Mouse (Mus musculus) kidney, embryonic 16.5 days (tissue): ENCODE data around the gene Arsk. TPM values are rescaled to one million over a fixed set of nuclear protein-coding genes. Genes with fewer than 3 reads are reported as not detected.

Experiments used
- ATAC-seq: fragments of 200-750 bp; cut with Nextera tagmentation; 2 replicates; pipeline ENCODE4 v1.8.0; 2017; ENCODE audit warnings: moderate TSS enrichment; ENCODE audit not compliant: low FRiP score, low TSS enrichment
- H3K27ac ChIP-seq: fragments of 300-500 bp; sonication (generic); 2 replicates; pipeline ENCODE4 v1.5.1; 2014; ENCODE audit warnings: low read length
- H3K27me3 ChIP-seq: fragments of 300-500 bp; sonication (generic); 2 replicates; pipeline ENCODE4 v1.6.1; 2014; ENCODE audit warnings: low read length, control low read depth, mixed read lengths; ENCODE audit not compliant: insufficient read depth
- H3K36me3 ChIP-seq: fragments of 300-500 bp; sonication (generic); 2 replicates; pipeline ENCODE4 v1.6.1; 2014; ENCODE audit warnings: low read length, control low read depth, mixed read lengths; ENCODE audit not compliant: insufficient read depth
- H3K4me1 ChIP-seq: fragments of 300-500 bp; sonication (generic); 2 replicates; pipeline ENCODE4 v1.6.1; 2014; ENCODE audit warnings: low read length, control low read depth, mixed read lengths; ENCODE audit not compliant: insufficient read depth
- H3K4me2 ChIP-seq: fragments of 300-500 bp; sonication (generic); replicated peaks from 2 replicates; pipeline ENCODE4 v1.6.1; 2014; ENCODE audit warnings: low read depth, low read length
- H3K4me3 ChIP-seq: fragments of 300-500 bp; sonication (generic); 2 replicates; pipeline ENCODE4 v1.5.1; 2014; ENCODE audit warnings: mild to moderate bottlenecking, low read length
- H3K9ac ChIP-seq: fragments of 300-500 bp; sonication (generic); replicated peaks from 2 replicates; pipeline ENCODE4 v1.6.1; 2014; ENCODE audit warnings: low read length
- H3K9me3 ChIP-seq: fragments of 300-500 bp; sonication (generic); 2 replicates; pipeline ENCODE4 v1.6.1; 2016; ENCODE audit warnings: low read length, control low read depth
- WGBS: fragments of 180-500 bp; shearing (Covaris S2); extraction: QIAGEN DNeasy Blood & Tissue Kit; methylation state at CpG from one replicate; pipeline ENCODE4 v1.1.7; 2014; 5-methylcytosine and 5-hydroxymethylcytosine counted together
- polyA plus RNA-seq: library from polyadenylated mRNA; unstranded; fragments of >200 nt; fragmentation: Nextera tagmentation; extraction: Ambion mirVana; gene quantifications from 2 replicates; pipeline ENCODE4 v1.2.1, GENCODE M21; 2015

Gene Arsk
- 11.0 and 11.1 TPM in 2 replicates for polyA plus RNA-seq

DNA sequence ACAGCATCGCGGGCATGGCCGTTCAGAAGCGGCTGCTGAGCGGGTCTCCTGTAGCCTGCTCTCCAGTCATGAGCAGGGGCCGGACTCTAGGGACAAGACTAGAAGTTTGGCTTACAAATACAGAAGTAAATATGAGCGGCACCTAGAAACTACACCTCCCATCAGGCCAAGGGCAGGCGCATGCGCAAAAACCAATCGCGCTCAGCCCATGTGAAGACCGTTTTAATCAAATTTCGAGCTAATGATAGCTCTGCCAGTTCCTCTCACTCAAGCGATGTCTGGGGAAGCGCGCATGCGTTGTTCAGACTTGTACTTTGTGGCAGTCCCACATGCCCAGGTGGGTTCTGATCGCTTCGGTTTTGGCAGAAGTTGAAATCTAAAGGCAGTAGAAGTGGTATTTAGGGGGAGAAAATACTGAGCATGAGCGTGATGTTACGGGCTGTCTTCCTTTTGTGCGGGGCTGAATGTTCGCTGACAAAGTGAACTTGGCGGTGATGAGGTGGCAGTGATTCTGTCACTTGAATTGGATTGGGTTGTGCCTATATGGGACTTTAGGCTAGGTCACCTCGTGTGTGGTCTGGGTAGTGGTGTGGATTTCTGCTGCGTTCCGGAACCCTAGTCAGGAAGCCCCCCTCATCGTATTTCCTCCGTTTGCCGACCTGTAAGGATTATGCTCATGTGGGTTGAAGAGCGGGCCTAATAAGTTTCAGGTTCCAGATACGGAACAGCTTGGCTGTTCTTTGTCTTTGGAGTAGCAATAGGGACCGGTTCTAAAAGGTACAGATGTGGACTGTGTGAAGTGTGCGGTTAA, at the start of gene Arsk, which contains the start of gene Ttc37:
Gene Arsk, minus strand, starts transcription at position 168 of the 811 bp plus-strand sequence.
Gene Ttc37, plus strand, starts transcription at position 242 of the 811 bp plus-strand sequence.
- Histone ChIP-seq H3K9ac (peak within 1 kb of the TSS; percentile 82), H3K4me3 (peak within 1 kb of the TSS; percentile 83), H3K27me3 (no peaks in the 10 kb centered on the region), H3K9me3 (no peaks in the 10 kb centered on the region), H3K27ac (peak within 1 kb of the TSS; percentile 89), H3K4me1 (peaks cover 4% of the 10 kb centered on the region; the same call in 1 of the 2 replicates), H3K4me2 (peak within 1 kb of the TSS; percentile 69), H3K36me3 (peaks cover 11% of the 10 kb centered on the region; the same call in 1 of the 2 replicates)
- under 1% methylated on average over 34 of the region's 34 CpGs for WGBS
- peak; percentile 97 for ATAC-seq

DNA sequence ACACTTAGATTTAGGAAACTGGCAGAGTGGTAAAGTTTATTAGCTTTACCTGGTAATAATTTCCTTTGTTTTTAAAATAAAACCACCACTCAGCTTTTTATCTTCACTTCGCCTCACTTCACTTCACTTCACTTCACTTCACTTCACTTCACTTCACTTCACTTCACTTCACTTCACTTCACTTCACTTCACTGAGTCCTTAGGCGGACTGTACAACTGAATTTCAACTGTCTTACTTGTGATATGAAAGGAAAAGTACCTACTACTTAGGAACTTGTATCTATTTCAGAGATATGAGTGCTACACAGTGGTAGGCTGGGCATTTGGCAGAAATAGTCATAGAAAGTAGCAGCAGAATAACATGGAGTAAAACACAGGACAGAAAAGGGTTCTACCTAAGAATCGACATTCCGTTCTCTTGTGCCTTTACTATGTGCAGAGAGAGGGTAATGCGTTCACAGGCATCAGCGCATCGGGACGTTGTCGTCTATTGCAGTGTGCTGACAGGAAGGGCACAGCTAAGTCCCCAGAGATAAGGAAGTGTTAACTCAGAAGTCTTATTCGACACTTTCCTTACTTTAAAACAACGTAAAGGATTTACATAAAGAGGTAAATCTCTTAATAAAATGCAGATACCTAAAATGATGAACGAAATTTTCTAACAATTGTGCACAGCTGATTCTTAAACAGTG, 42.8 kb upstream of the Arsk start:
- Histone ChIP-seq H3K27ac (no peak overlapping the region), H3K4me3 (no peak overlapping the region), H3K4me1 (no peaks in the 10 kb centered on the region), H3K36me3 (peaks cover 15% of the 10 kb centered on the region), H3K9ac (no peak overlapping the region), H3K4me2 (no peak overlapping the region), H3K27me3 (no peaks in the 10 kb centered on the region), H3K9me3 (no peaks in the 10 kb centered on the region)
- no peak for ATAC-seq
- WGBS: 70% methylated on average over 12 of the region's 12 CpGs

DNA sequence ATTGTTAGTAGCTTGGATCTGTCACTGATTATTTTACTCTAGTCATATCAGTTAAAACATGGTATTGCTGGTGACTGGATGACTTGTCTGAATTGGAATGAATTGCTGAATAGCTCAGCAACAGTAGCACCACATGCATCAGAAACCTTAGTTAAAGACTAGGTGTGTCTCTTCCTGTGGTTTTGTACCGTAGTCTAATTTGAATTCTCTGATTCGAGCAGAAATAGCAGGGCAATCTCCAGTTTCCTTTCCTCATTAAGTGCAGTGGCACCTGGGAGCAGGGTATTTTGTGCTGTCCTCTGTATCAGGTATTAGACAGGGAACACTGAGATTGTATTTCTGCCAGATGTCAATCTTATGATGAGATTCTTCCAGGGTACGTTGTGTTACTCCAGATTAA, 40.4 kb upstream of the Arsk start:
- Histone ChIP-seq H3K27ac (no peak overlapping the region), H3K27me3 (no peaks in the 10 kb centered on the region), H3K9me3 (no peaks in the 10 kb centered on the region), H3K4me1 (no peaks in the 10 kb centered on the region), H3K9ac (no peak overlapping the region), H3K4me2 (no peak overlapping the region), H3K36me3 (peaks cover 24% of the 10 kb centered on the region; the same call in 1 of the 2 replicates), H3K4me3 (no peak overlapping the region)
- no peak for ATAC-seq
- 86% methylated on average over 3 of the region's 3 CpGs for WGBS

DNA sequence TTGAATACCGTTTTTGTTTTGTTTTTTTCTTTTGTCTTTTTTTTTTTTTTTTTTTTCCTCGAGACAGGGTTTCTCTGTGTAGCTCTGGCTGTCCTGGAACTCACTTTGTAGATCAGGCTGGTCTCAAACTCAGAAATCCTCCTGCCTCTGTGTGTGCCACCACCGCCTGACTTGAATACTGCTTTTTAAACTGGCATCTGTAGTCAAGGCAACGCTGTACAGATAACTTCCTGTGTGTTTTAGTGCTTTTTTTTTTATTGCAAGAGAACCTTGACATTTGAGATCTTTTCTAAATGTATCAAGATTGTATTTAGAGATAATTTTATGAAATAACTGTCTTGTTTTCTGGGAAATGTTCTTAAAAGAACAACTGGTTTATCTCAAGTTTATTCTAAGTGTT, 34.0 kb upstream of the Arsk start:
- no peak overlapping the region for H3K4me3 ChIP-seq
- WGBS: 91% methylated on average over 4 of the region's 4 CpGs
- H3K36me3 ChIP-seq: peaks cover 35% of the 10 kb centered on the region
- H3K9me3 ChIP-seq: no peaks in the 10 kb centered on the region
- no peaks in the 10 kb centered on the region for H3K27me3 ChIP-seq
- no peaks in the 10 kb centered on the region for H3K4me1 ChIP-seq
- no peak overlapping the region for H3K9ac ChIP-seq
- no peak for ATAC-seq
- H3K4me2 ChIP-seq: no peak overlapping the region
- no peak overlapping the region for H3K27ac ChIP-seq

DNA sequence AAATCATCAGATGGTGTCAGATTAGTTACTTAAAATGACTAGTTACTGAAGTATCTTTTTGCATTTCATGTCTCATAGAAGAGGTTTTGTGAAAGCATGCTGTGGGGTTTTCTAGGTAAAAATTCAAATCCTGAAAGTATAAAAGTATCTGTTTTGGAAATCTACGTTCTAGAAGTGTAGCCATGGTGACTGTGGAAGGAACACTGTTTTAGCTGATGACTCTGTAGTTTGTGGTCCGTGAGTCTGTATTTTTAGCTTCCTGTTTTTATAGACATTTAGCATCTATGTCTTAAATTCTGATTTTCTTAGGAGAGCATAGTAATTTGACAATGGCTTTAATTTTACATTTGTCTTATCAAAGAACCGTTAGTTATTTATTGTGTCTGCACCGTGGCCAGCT, 30.3 kb upstream of the Arsk start:
- 91% methylated on average over 4 of the region's 4 CpGs for WGBS
- H3K9me3 ChIP-seq: no peaks in the 10 kb centered on the region
- ATAC-seq: no peak
- no peak overlapping the region for H3K4me3 ChIP-seq
- no peak overlapping the region for H3K27ac ChIP-seq
- H3K4me1 ChIP-seq: no peaks in the 10 kb centered on the region
- no peak overlapping the region for H3K4me2 ChIP-seq
- no peak overlapping the region for H3K9ac ChIP-seq
- no peaks in the 10 kb centered on the region for H3K27me3 ChIP-seq
- peaks cover 24% of the 10 kb centered on the region for H3K36me3 ChIP-seq

DNA sequence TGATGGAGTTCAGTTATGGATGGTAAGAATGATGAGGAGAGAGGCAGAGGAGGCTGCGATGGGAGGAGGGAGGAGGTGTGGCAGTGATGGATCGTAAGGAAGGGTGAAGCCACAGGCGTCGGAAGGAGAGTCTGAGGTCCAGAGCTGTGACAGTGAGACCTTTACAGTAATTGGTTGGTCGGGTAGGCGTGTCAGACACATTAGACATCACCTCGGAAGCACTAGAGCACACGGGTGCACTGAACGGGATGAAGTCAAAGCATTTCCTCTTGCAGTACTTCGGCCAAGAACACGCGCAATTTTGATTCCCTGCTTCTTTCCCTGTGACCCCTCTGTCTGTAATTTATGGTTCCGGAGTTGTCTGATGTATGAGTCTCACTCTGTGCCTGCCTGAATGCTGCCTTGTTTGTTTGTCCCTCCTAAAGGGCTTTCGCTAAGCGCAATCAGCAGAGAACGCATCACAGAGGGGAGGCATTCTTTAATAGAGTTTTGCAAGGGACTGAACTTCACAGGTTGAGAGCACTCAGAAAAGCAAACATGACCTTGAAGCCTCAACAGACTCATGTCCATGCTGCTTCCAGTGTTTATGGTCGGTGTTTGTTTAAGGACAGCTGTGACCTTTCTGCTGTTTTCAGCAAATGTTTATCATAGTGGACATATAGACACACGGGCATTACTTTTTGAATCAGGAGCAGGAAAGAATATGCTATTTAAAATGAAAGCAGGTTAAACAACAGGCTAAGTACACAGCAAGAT, 10.8 kb upstream of the Arsk start:
- H3K4me2 ChIP-seq: no peak overlapping the region
- H3K4me1 ChIP-seq: no peaks in the 10 kb centered on the region
- H3K9ac ChIP-seq: no peak overlapping the region
- no peaks in the 10 kb centered on the region for H3K9me3 ChIP-seq
- no peaks in the 10 kb centered on the region for H3K27me3 ChIP-seq
- no peak overlapping the region for H3K4me3 ChIP-seq
- no peak overlapping the region for H3K27ac ChIP-seq
- no peak for ATAC-seq
- WGBS: 77% methylated on average over 18 of the region's 18 CpGs
- peaks cover 22% of the 10 kb centered on the region for H3K36me3 ChIP-seq

DNA sequence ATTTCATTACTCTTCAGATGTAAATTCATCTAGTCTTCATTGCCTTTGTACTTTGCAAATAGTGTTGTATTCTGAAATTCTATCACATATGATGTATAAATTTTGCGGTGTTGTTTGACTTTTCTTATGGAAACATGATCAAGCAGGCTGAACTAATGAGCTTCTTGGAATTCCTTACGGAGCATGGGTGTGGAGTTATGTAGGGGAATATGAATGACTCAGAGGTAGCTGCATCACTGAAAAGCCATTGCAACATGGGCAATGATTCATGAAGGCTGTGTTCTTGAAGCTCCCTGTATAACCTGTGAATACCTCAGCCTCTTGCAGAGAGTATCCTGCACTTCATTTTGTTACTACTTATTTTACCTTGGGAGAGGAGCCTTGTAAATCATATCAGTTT, 3.5 kb upstream of the Arsk start:
- ATAC-seq: no peak
- 84% methylated on average over 2 of the region's 2 CpGs for WGBS

DNA sequence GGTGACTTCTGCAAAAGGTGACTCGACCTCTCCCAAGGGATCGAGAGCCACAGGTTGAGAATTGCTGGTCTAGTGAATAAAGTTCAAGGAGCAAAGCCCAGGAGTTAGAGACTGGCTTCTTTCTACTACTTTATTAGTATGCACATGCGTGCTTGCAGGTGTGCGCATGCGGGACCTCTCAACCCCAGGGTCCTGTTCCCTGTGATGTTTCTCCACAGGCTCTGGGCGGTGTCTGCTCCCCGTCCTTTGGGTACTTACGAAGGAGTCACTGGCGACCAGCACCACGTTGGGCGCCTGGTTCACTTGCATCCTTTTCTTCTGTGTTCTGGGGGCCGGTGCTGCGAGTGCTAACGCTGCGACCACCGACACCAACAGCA, 356 bp downstream of the Arsk start:
- Histone ChIP-seq H3K36me3 (peaks cover 6% of the 10 kb centered on the region; the same call in 1 of the 2 replicates), H3K9me3 (no peaks in the 10 kb centered on the region), H3K9ac (peak overlapping the region; percentile 72), H3K4me3 (peak overlapping the region; percentile 83), H3K4me1 (peaks cover 4% of the 10 kb centered on the region; the same call in 1 of the 2 replicates), H3K27me3 (no peaks in the 10 kb centered on the region), H3K4me2 (peak overlapping the region; percentile 63), H3K27ac (peak overlapping the region; percentile 89)
- ATAC-seq: peak; percentile 87
- 3% methylated on average over 16 of the region's 16 CpGs for WGBS

More for the DNA sequence above, 3.5 kb upstream of the Arsk start:
- Histone ChIP-seq H3K4me3 (no peak overlapping the region), H3K27me3 (no peaks in the 10 kb centered on the region), H3K9me3 (no peaks in the 10 kb centered on the region), H3K27ac (no peak overlapping the region), H3K4me2 (no peak overlapping the region), H3K36me3 (peaks cover 8% of the 10 kb centered on the region; the same call in 1 of the 2 replicates), H3K4me1 (peaks cover 4% of the 10 kb centered on the region; the same call in 1 of the 2 replicates), H3K9ac (no peak overlapping the region)

DNA sequence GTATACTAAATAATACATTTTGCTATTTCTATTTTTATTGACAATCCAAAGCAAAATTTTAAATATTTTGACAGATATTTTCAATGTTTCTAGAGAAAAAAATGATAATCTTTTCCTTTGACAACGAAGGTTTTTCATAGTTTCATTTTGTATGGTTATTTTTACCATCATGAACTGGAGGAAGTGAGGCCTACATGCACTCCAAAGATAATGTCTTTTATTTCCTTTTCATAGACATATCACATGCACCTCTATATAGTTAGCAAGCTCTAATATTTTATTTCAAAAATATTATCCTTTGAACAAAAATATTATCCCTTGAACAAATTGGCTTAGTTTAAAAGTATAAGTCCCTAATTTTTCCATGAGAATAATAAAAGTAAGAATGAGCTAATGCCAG, 24.1 kb downstream of the Arsk start:
- Histone ChIP-seq H3K4me3 (no peak overlapping the region), H3K27me3 (no peaks in the 10 kb centered on the region), H3K36me3 (0 out of 2 replicates have a peak, but pooled peaks cover 2% of the 10 kb centered on the region), H3K9ac (no peak overlapping the region), H3K27ac (no peak overlapping the region), H3K9me3 (no peaks in the 10 kb centered on the region), H3K4me1 (no peaks in the 10 kb centered on the region), H3K4me2 (no peak overlapping the region)
- WGBS: 76% methylated on average over 1 of the region's 1 CpGs
- no peak for ATAC-seq
